Mouse (Mus musculus) intestine, postnatal 0 days (tissue): ENCODE measurements around the gene Tfpi. TPM values are rescaled to one million over a fixed set of nuclear protein-coding genes. Genes with fewer than 3 reads are reported as not detected.
"Not testable (repeated sequence)": the region's sequence is repeated elsewhere in the genome, so short reads cannot be mapped to it uniquely, and the experiment has no call there.

Experiments
- ATAC-seq: fragments of 200-750 bp; cut with Nextera tagmentation; 2 replicates; pipeline ENCODE4 v1.8.0; 2017; ENCODE audit warnings: mild to moderate bottlenecking, moderate TSS enrichment, moderate library complexity
- H3K27ac ChIP-seq: fragments of 300-500 bp; sonication (generic); 2 replicates; pipeline ENCODE4 v1.5.1; 2014; ENCODE audit warnings: mild to moderate bottlenecking, low read depth, low read length, moderate library complexity
- H3K27me3 ChIP-seq: fragments of 300-500 bp; sonication (generic); replicated peaks from 2 replicates; pipeline ENCODE4 v1.6.1; 2014; ENCODE audit warnings: low read length, mixed read lengths; ENCODE audit not compliant: control insufficient read depth, insufficient read depth
- H3K36me3 ChIP-seq: fragments of 300-500 bp; sonication (generic); 2 replicates; pipeline ENCODE4 v1.6.1; 2014; ENCODE audit warnings: mild to moderate bottlenecking, moderate library complexity; ENCODE audit not compliant: control insufficient read depth, insufficient read depth
- H3K4me1 ChIP-seq: fragments of 300-500 bp; sonication (generic); replicated peaks from 2 replicates; pipeline ENCODE4 v1.6.1; 2014; ENCODE audit warnings: antibody characterized with exemption, low read length, mixed read lengths; ENCODE audit not compliant: control insufficient read depth, insufficient read depth
- H3K4me2 ChIP-seq: fragments of 300-500 bp; sonication (generic); replicated peaks from 2 replicates; pipeline ENCODE4 v1.6.1; 2014; ENCODE audit warnings: low read depth, mild to moderate bottlenecking, moderate library complexity
- H3K4me3 ChIP-seq: fragments of 300-500 bp; sonication (generic); 2 replicates; pipeline ENCODE4 v1.5.1; 2014; ENCODE audit warnings: low read depth, low read length
- H3K9ac ChIP-seq: fragments of 300-500 bp; sonication (generic); 2 replicates; pipeline ENCODE4 v1.6.1; 2014; ENCODE audit warnings: mild to moderate bottlenecking, low read depth, low read length
- H3K9me3 ChIP-seq: fragments of 300-500 bp; sonication (generic); 2 replicates; pipeline ENCODE4 v1.6.1; 2016; ENCODE audit warnings: mixed run types; ENCODE audit not compliant: control insufficient read depth
- CTCF ChIP-seq: sonication (generic); IDR thresholded peaks from 2 replicates; pipeline ENCODE4 v1.5.1; 2016; ENCODE audit warnings: low read depth, mild to moderate bottlenecking, control low read depth, antibody characterized with exemption, moderate library complexity
- WGBS: fragments of 180-500 bp; shearing (Covaris S2); extraction: QIAGEN DNeasy Blood & Tissue Kit; methylation state at CpG from one replicate; pipeline ENCODE4 v1.1.7; 2014; 5-methylcytosine and 5-hydroxymethylcytosine counted together
- polyA plus RNA-seq: library from polyadenylated mRNA; unstranded; fragments of >200 nt; fragmentation: Nextera tagmentation; extraction: Ambion mirVana; gene quantifications from 2 replicates; pipeline ENCODE4 v1.2.1, GENCODE M21; 2015

The Tfpi gene
- polyA plus RNA-seq, 1 experiment from 2014 or later, result 31.3 TPM

GRCm38 (mm10) chr2:84402713-84403112 is 73.9 kb downstream of the Tfpi start:
- no peak overlapping the region for H3K9ac ChIP-seq
- H3K9me3 ChIP-seq, result no peaks in the 10 kb centered on the region
- 66% methylated on average over 3 of the region's 3 CpGs for WGBS
- no peak overlapping the region for H3K27ac ChIP-seq
- TF ChIP-seq CTCF, result no peak
- H3K4me3 ChIP-seq, result no peak overlapping the region
- no peak overlapping the region for H3K4me2 ChIP-seq
- no peak for ATAC-seq
- H3K4me1 ChIP-seq, result no peaks in the 10 kb centered on the region
- no peaks in the 10 kb centered on the region for H3K27me3 ChIP-seq
- H3K36me3 ChIP-seq, result no peaks in the 10 kb centered on the region

- Histone ChIP-seq H3K27me3 (no peaks in the 10 kb centered on the region), H3K9ac (no peak overlapping the region), H3K27ac (no peak overlapping the region), H3K9me3 (no peaks in the 10 kb centered on the region), H3K4me2 (no peak overlapping the region), H3K36me3 (no peaks in the 10 kb centered on the region), H3K4me1 (no peaks in the 10 kb centered on the region), H3K4me3 (no peak overlapping the region)
- no peak for ATAC-seq
- WGBS, result 87% methylated on average over 4 of the region's 4 CpGs
- no peak for TF ChIP-seq CTCF
Measured at GRCm38 (mm10) chr2:84396557-84396956, 80.0 kb downstream of the Tfpi start.

GRCm38 (mm10) chr2:84393236-84393635 is 83.3 kb downstream of the Tfpi start:
- H3K4me2 ChIP-seq, result no peak overlapping the region
- no peak overlapping the region for H3K4me3 ChIP-seq
- 67% methylated on average over 4 of the region's 4 CpGs for WGBS
- no peak for ATAC-seq
- H3K27ac ChIP-seq, result no peak overlapping the region
- no peaks in the 10 kb centered on the region for H3K4me1 ChIP-seq
- H3K9ac ChIP-seq, result no peak overlapping the region
- H3K36me3 ChIP-seq, result no peaks in the 10 kb centered on the region
- H3K27me3 ChIP-seq, result no peaks in the 10 kb centered on the region
- no peak for TF ChIP-seq CTCF
- H3K9me3 ChIP-seq, result no peaks in the 10 kb centered on the region

- H3K4me3 ChIP-seq, result no peak overlapping the region
- no peaks in the 10 kb centered on the region for H3K36me3 ChIP-seq
- no peak overlapping the region for H3K9ac ChIP-seq
- H3K4me2 ChIP-seq, result no peak overlapping the region
- no peak for ATAC-seq
- H3K9me3 ChIP-seq, result no peaks in the 10 kb centered on the region
- no peaks in the 10 kb centered on the region for H3K4me1 ChIP-seq
- TF ChIP-seq CTCF, result no peak
- no peak overlapping the region for H3K27ac ChIP-seq
- H3K27me3 ChIP-seq, result no peaks in the 10 kb centered on the region
Measured at GRCm38 (mm10) chr2:84389075-84389474, 87.5 kb downstream of the Tfpi start.

GRCm38 (mm10) chr2:84388537-84388936 is 88.0 kb downstream of the Tfpi start:
- not testable (repeated sequence) for H3K27me3 ChIP-seq, ATAC-seq, H3K4me2 ChIP-seq, H3K4me3 ChIP-seq, H3K4me1 ChIP-seq, H3K9ac ChIP-seq, H3K36me3 ChIP-seq, H3K9me3 ChIP-seq, H3K27ac ChIP-seq
- 82% methylated on average over 14 of the region's 14 CpGs for WGBS

- 76% methylated on average over 7 of the region's 7 CpGs for WGBS
- Histone ChIP-seq H3K9me3 (no peaks in the 10 kb centered on the region), H3K27me3 (no peaks in the 10 kb centered on the region), H3K4me3 (no peak overlapping the region), H3K4me1 (no peaks in the 10 kb centered on the region; the same call in 1 of the 2 replicates), H3K27ac (no peak overlapping the region), H3K9ac (no peak overlapping the region), H3K4me2 (no peak overlapping the region), H3K36me3 (no peaks in the 10 kb centered on the region)
- TF ChIP-seq CTCF, result no peak
- ATAC-seq, result no peak
Measured at GRCm38 (mm10) chr2:84388023-84388416, 88.6 kb downstream of the Tfpi start.

- peak overlapping the region; percentile 38; the same call in 1 of the 2 replicates for H3K4me2 ChIP-seq
- no peaks in the 10 kb centered on the region for H3K27me3 ChIP-seq
- H3K4me3 ChIP-seq, result 0 out of 2 replicates have a peak overlapping the region, but pooled peaks have one; percentile 11
- ATAC-seq, result no peak
- H3K4me1 ChIP-seq, result no peaks in the 10 kb centered on the region; the same call in 1 of the 2 replicates
- H3K27ac ChIP-seq, result no peak overlapping the region
- no peak overlapping the region for H3K9ac ChIP-seq
- 68% methylated on average over 11 of the region's 11 CpGs for WGBS
- no peak for TF ChIP-seq CTCF
- H3K9me3 ChIP-seq, result no peaks in the 10 kb centered on the region
- H3K36me3 ChIP-seq, result no peaks in the 10 kb centered on the region
Measured at GRCm38 (mm10) chr2:84387394-84388022, 89.1 kb downstream of the Tfpi start.
